Mouse (Mus musculus) lung, postnatal 0 days (tissue): ENCODE measurements around the gene Fam155a. TPM values are rescaled to one million over a fixed set of nuclear protein-coding genes. Genes with fewer than 3 reads are reported as not detected.
A peak's percentile ranks its signal among the peaks of the same experiment; 100 is the strongest.

Experiments
- ATAC-seq: fragments of 200-750 bp; cut with Nextera tagmentation; 2 replicates; pipeline ENCODE4 v1.8.0; 2017; ENCODE audit warnings: moderate library complexity
- DNase-seq: peaks from one replicate; pipeline ENCODE4 v3.0.0-alpha.2; 2016; ENCODE audit warnings: low spot score
- H3K27ac ChIP-seq: fragments of 300-500 bp; sonication (generic); 2 replicates; pipeline ENCODE4 v1.5.1; 2014; ENCODE audit warnings: antibody characterized with exemption, mild to moderate bottlenecking, low read length, mixed read lengths
- H3K27me3 ChIP-seq: fragments of 300-500 bp; sonication (generic); replicated peaks from 2 replicates; pipeline ENCODE4 v1.6.1; 2014; ENCODE audit warnings: low read length, mixed read lengths; ENCODE audit not compliant: insufficient read depth
- H3K36me3 ChIP-seq: fragments of 300-500 bp; sonication (generic); 2 replicates; pipeline ENCODE4 v1.6.1; 2014; ENCODE audit warnings: low read length, mixed read lengths; ENCODE audit not compliant: insufficient read depth
- H3K4me1 ChIP-seq: fragments of 300-500 bp; sonication (generic); 2 replicates; pipeline ENCODE4 v1.6.1; 2014; ENCODE audit warnings: antibody characterized with exemption, low read depth, low read length, mixed read lengths; ENCODE audit not compliant: insufficient read depth
- H3K4me2 ChIP-seq: fragments of 300-500 bp; sonication (generic); replicated peaks from 2 replicates; pipeline ENCODE4 v1.6.1; 2014; ENCODE audit warnings: low read depth, mild to moderate bottlenecking, low read length, moderate library complexity, mixed read lengths
- H3K4me3 ChIP-seq: fragments of 300-500 bp; sonication (generic); 2 replicates; pipeline ENCODE4 v1.5.1; 2014; ENCODE audit warnings: low read depth, low read length
- H3K9ac ChIP-seq: fragments of 300-500 bp; sonication (generic); replicated peaks from 2 replicates; pipeline ENCODE4 v1.6.1; 2014; ENCODE audit warnings: low read depth, mild to moderate bottlenecking
- H3K9me3 ChIP-seq: fragments of 300-500 bp; sonication (generic); 2 replicates; pipeline ENCODE4 v1.6.1; 2016; ENCODE audit warnings: low read length, mixed read lengths
- CTCF ChIP-seq: IDR thresholded peaks from 2 replicates; pipeline ENCODE4 v1.5.1; 2016; ENCODE audit warnings: antibody characterized with exemption, mild to moderate bottlenecking
- EP300 ChIP-seq: IDR thresholded peaks from 2 replicates; pipeline ENCODE4 v1.6.1; 2016; ENCODE audit warnings: antibody characterized with exemption, mild to moderate bottlenecking, control low read depth
- WGBS: fragments of 180-500 bp; shearing (Covaris S2); extraction: QIAGEN DNeasy Blood & Tissue Kit; methylation state at CpG from one replicate; pipeline ENCODE4 v1.1.7; 2014; 5-methylcytosine and 5-hydroxymethylcytosine counted together
- polyA plus RNA-seq: library from polyadenylated mRNA; unstranded; fragments of >200 nt; fragmentation: Nextera tagmentation; extraction: Ambion mirVana; gene quantifications from 2 replicates; pipeline ENCODE4 v1.2.1, GENCODE M21; 2015

The Fam155a gene
- polyA plus RNA-seq, 1 experiment from 2014 or later: 0.11 TPM

GRCm38 (mm10) chr8:9226767-9227166 is 544.2 kb downstream of the Fam155a start:
- Histone ChIP-seq H3K27ac (no peak overlapping the region), H3K27me3 (no peaks in the 10 kb centered on the region), H3K4me3 (no peak overlapping the region), H3K9ac (no peak overlapping the region), H3K4me2 (no peak overlapping the region), H3K9me3 (no peaks in the 10 kb centered on the region), H3K36me3 (no peaks in the 10 kb centered on the region), H3K4me1 (no peaks in the 10 kb centered on the region)
- WGBS: 81% methylated on average over 7 of the region's 7 CpGs
- TF ChIP-seq CTCF (no peak), EP300 (no peak)
- ATAC-seq (no peak), DNase-seq (no peak)

DNA sequence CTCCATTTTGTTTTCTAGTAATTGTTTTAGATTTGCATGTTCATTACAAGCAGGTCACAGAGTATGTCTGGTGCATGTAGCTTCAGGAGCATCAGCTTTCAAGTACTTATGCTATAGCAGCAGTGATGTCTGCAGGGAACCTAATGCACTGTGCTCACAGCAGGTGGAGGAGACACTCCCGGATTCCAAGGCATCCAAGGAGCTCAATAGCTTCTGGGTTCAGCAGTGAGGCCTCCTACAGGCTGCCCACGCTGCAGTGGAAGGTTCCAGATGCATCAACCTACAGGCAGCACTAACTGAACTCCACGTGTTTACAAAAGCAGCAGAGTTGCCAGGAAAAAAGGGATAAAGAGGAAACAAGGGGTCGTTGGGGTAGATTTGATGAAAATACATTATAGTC is 559.2 kb downstream of the Fam155a start:
- Histone ChIP-seq H3K27me3 (no peaks in the 10 kb centered on the region), H3K4me1 (no peaks in the 10 kb centered on the region), H3K9ac (no peak overlapping the region), H3K9me3 (no peaks in the 10 kb centered on the region), H3K36me3 (no peaks in the 10 kb centered on the region), H3K4me3 (no peak overlapping the region), H3K4me2 (no peak overlapping the region), H3K27ac (no peak overlapping the region)
- WGBS: 55% methylated on average over 4 of the region's 4 CpGs
- TF ChIP-seq CTCF (no peak), EP300 (no peak)
- DNase-seq (no peak), ATAC-seq (no peak)

GRCm38 (mm10) chr8:9207505-9208051 is 563.4 kb downstream of the Fam155a start:
- whole genome bisulfite sequencing: 93% methylated on average over 31 of the region's 31 CpGs
- Histone ChIP-seq H3K4me1 (no peaks in the 10 kb centered on the region), H3K4me2 (no peak overlapping the region), H3K9ac (no peak overlapping the region), H3K9me3 (no peaks in the 10 kb centered on the region), H3K27ac (no peak overlapping the region), H3K27me3 (no peaks in the 10 kb centered on the region), H3K4me3 (no peak overlapping the region), H3K36me3 (no peaks in the 10 kb centered on the region)
- ATAC-seq: no peak
- DNase-seq: no peak
- no peak for TF ChIP-seq CTCF
- no peak for TF ChIP-seq EP300

GRCm38 (mm10) chr8:9204345-9205067 is 566.5 kb downstream of the Fam155a start:
- no peak overlapping the region for H3K9ac ChIP-seq
- no peak overlapping the region for H3K27ac ChIP-seq
- H3K36me3 ChIP-seq: no peaks in the 10 kb centered on the region
- H3K9me3 ChIP-seq: no peaks in the 10 kb centered on the region
- H3K27me3 ChIP-seq: no peaks in the 10 kb centered on the region
- H3K4me1 ChIP-seq: no peaks in the 10 kb centered on the region
- WGBS: 67% methylated on average over 10 of the region's 10 CpGs
- no peak overlapping the region for H3K4me3 ChIP-seq
- no peak for TF ChIP-seq CTCF
- no peak for TF ChIP-seq EP300
- no peak overlapping the region for H3K4me2 ChIP-seq
- no peak for ATAC-seq
- no peak for DNase-seq

DNA sequence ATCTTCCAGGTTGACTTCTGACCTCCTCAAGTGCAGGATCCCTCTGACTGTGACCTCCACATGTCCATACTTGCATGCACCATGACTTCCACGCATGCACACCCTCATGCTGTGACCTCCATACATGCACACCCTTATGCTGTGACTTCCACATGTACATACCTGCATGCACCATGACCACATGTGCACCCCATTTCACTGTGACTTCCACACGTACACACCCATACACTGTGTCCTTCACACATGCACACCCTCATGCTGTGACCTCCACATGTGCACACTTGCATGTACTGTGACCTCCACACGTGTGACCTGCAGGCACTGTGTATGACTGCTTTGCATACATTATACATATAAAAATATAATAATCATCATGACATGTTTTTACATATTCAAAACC is 570.9 kb downstream of the Fam155a start:
- Histone ChIP-seq H3K36me3 (no peaks in the 10 kb centered on the region), H3K9me3 (no peaks in the 10 kb centered on the region), H3K9ac (no peak overlapping the region), H3K27me3 (no peaks in the 10 kb centered on the region), H3K4me1 (no peaks in the 10 kb centered on the region), H3K27ac (no peak overlapping the region), H3K4me2 (no peak overlapping the region), H3K4me3 (no peak overlapping the region)
- TF ChIP-seq EP300: no peak
- no peak for TF ChIP-seq CTCF
- no peak for DNase-seq
- no peak for ATAC-seq
- WGBS: 86% methylated on average over 3 of the region's 3 CpGs

DNA sequence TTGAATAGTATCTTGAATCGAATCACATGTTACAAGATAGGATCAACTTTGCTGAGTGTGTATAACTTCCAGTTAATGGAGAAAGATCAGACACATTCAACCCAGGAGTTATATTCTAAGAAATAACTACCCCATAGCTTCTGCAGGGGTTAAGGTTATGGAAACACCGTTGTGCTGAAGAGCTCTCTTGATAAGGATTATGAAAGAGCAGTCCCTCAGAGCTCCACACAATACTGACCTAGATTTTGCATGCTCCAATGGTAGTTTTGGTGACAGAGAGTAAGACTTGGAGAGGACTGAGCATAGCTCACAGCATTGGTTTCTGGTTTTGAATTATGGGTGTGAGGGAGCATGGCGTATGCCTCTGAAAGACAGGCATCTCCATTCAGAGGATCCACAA is 579.3 kb downstream of the Fam155a start:
- ATAC-seq (peak; percentile 69), DNase-seq (peak; percentile 57)
- no peak overlapping the region for H3K4me2 ChIP-seq
- TF ChIP-seq EP300 (no peak), CTCF (no peak)
- H3K4me3 ChIP-seq: no peak overlapping the region
- 68% methylated on average over 3 of the region's 3 CpGs for WGBS
- H3K27ac ChIP-seq: no peak overlapping the region
- H3K9ac ChIP-seq: no peak overlapping the region
- no peaks in the 10 kb centered on the region for H3K36me3 ChIP-seq
- H3K4me1 ChIP-seq: no peaks in the 10 kb centered on the region
- H3K27me3 ChIP-seq: no peaks in the 10 kb centered on the region
- H3K9me3 ChIP-seq: no peaks in the 10 kb centered on the region

DNA sequence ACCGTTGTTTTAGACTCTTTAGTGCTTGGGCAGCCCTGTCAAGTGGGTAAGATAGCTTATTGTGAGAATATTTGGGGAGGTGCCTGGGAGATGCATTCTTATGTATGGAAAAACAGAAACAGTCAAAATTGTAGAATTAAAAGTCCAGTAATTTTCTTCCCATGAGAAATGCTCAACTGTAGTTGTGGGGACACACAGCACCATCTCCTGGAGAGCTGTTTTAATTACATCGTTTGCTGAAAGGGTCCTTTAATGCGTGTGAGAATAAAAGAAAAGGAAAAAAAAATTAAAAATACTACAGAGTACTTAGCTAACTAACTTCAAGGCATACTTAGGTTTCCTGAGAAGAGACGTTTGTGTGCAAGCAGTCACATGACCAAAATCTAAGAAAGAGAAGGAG is 582.3 kb downstream of the Fam155a start:
- DNase-seq: peak; percentile 36
- no peaks in the 10 kb centered on the region for H3K4me1 ChIP-seq
- H3K36me3 ChIP-seq: no peaks in the 10 kb centered on the region
- no peak overlapping the region for H3K9ac ChIP-seq
- ATAC-seq: no peak
- H3K27ac ChIP-seq: no peak overlapping the region
- WGBS: 29% methylated on average over 4 of the region's 4 CpGs
- peak; percentile 62 for TF ChIP-seq CTCF
- TF ChIP-seq EP300: no peak
- H3K27me3 ChIP-seq: no peaks in the 10 kb centered on the region
- H3K4me3 ChIP-seq: no peak overlapping the region
- no peak overlapping the region for H3K4me2 ChIP-seq
- H3K9me3 ChIP-seq: no peaks in the 10 kb centered on the region
